Mouse (Mus musculus) left cerebral cortex, adult 2 months (tissue): ENCODE results near the gene Trpm1. TPM values are rescaled to one million over a fixed set of nuclear protein-coding genes. Genes with fewer than 3 reads are reported as not detected.
"Not testable (repeated sequence)": the region's sequence is repeated elsewhere in the genome, so short reads cannot be mapped to it uniquely, and the experiment has no call there.

Experiments
- DNase-seq, 2 experiments: peaks; one replicate each; pipeline ENCODE4 v3.0.0; 2021 to 2022; ENCODE audit warnings: low spot score in 2 of 2, mixed read lengths in 1 of 2; ENCODE audit errors: extremely low spot score in 1 of 2
- H3K27ac ChIP-seq: fragments of 200-600 bp; 2 replicates; pipeline ENCODE4 v1.8.1; 2022
- H3K4me3 ChIP-seq: fragments of 200-600 bp; 2 replicates; pipeline ENCODE4 v1.8.1; 2022
- CTCF ChIP-seq: fragments of 200-600 bp; IDR thresholded peaks from 2 replicates; pipeline ENCODE4 v1.8.1; 2022; ENCODE audit warnings: antibody characterized with exemption, mild to moderate bottlenecking, moderate library complexity
- intact Hi-C: fragments of 180-260 bp; cut with DNase I; formaldehyde crosslinking; loops from one replicate; pipeline ENCODE4 v1.15.1; 2025
- long read RNA-seq, 2 experiments: library from polyadenylated mRNA; stranded (forward); transcript quantifications; one replicate each; pipeline ENCODE4 v2.0.0; 2021; ENCODE audit warnings: borderline mapping rate in 2 of 2
- total RNA-seq, 2 experiments: library from RNA; stranded (reverse); gene quantifications; 2 replicates each; pipeline ENCODE4 v1.2.3; 2021

The Trpm1 gene
- under 1 TPM; 0.61 TPM for total RNA-seq
- long read RNA-seq, experiment 1: 0 reads
- long read RNA-seq, experiment 2: 0 reads

GRCm38 (mm10) chr7:64153535-64153934 lies at the start of gene Trpm1:
Trpm1 (plus strand) TSS chr7:64153835.
- TF ChIP-seq CTCF: no peak
- Histone ChIP-seq H3K4me3 (no peak within 1 kb of the TSS), H3K27ac (no peak within 1 kb of the TSS)
- no peak for DNase-seq
- intact Hi-C loops: loop anchor here (10.0 kb wide), 1 partner anchor 299 kb away; no protein-coding TSS in a partner anchor

GRCm38 (mm10) chr7:64122131-64122715 lies 31.4 kb upstream of the Trpm1 start:
- Histone ChIP-seq H3K4me3 (no peak overlapping the region), H3K27ac (peak overlapping the region; percentile 61; the same call in 1 of the 2 replicates)
- peak; percentile 14 to 25 for DNase-seq
- intact Hi-C loops: no loop called here
- TF ChIP-seq CTCF: no peak

- no peak overlapping the region for H3K4me3 ChIP-seq
- intact Hi-C loops: no loop called here
- TF ChIP-seq CTCF: no peak
- no peak overlapping the region for H3K27ac ChIP-seq
- DNase-seq: peak in 1 of 2 experiments; percentile 5
Measured at GRCm38 (mm10) chr7:64123721-64124120, 29.9 kb upstream of the Trpm1 start.

GRCm38 (mm10) chr7:64125994-64126393 lies 27.6 kb upstream of the Trpm1 start:
- DNase-seq, H3K27ac ChIP-seq, intact Hi-C loops, H3K4me3 ChIP-seq: not testable (repeated sequence)

- H3K27ac ChIP-seq: no peak overlapping the region
- no peak for TF ChIP-seq CTCF
- no peak for DNase-seq
- intact Hi-C loops: no loop called here
- no peak overlapping the region for H3K4me3 ChIP-seq
Measured at GRCm38 (mm10) chr7:64139866-64140265, 13.8 kb upstream of the Trpm1 start.

GRCm38 (mm10) chr7:64141301-64142032 lies 12.2 kb upstream of the Trpm1 start:
- no peak for TF ChIP-seq CTCF
- intact Hi-C loops: no loop called here
- H3K4me3 ChIP-seq: no peak overlapping the region
- no peak overlapping the region for H3K27ac ChIP-seq
- no peak for DNase-seq

GRCm38 (mm10) chr7:64149337-64149736 lies 4.3 kb upstream of the Trpm1 start:
- no peak overlapping the region; the same call in 1 of the 2 replicates for H3K27ac ChIP-seq
- intact Hi-C loops: no loop called here

GRCm38 (mm10) chr7:64149747-64150146 lies 3.9 kb upstream of the Trpm1 start:
- peak; percentile 57 for TF ChIP-seq CTCF
- no peak for DNase-seq
- Histone ChIP-seq H3K27ac (no peak overlapping the region; the same call in 1 of the 2 replicates), H3K4me3 (no peak overlapping the region)
- intact Hi-C loops: loop anchor here (10.0 kb wide), 1 partner anchor 295 kb away; no protein-coding TSS in a partner anchor

More at GRCm38 (mm10) chr7:64149337-64149736, 4.3 kb upstream of the Trpm1 start:
- DNase-seq: no peak
- H3K4me3 ChIP-seq: no peak overlapping the region
- no peak for TF ChIP-seq CTCF

- TF ChIP-seq CTCF: no peak
- no peak for DNase-seq
- intact Hi-C loops: loop anchor here (10.0 kb wide), 1 partner anchor 296 kb away; no protein-coding TSS in a partner anchor
- no peak overlapping the region for H3K4me3 ChIP-seq
- no peak overlapping the region for H3K27ac ChIP-seq
Measured at GRCm38 (mm10) chr7:64150436-64151080, 3.1 kb upstream of the Trpm1 start.

GRCm38 (mm10) chr7:64155226-64155625 lies 1.6 kb downstream of the Trpm1 start:
- no peak for DNase-seq
- TF ChIP-seq CTCF: no peak
- Histone ChIP-seq H3K27ac (peak overlapping the region; percentile 77), H3K4me3 (peak overlapping the region; percentile 16)
- intact Hi-C loops: loop anchor here (1.0 to 10.0 kb wide), 4 partner anchors 90 to 402 kb away; no protein-coding TSS in a partner anchor

GRCm38 (mm10) chr7:64155687-64156086 lies 2.1 kb downstream of the Trpm1 start:
- intact Hi-C loops: loop anchor here (1.0 to 10.0 kb wide), 4 partner anchors 91 to 403 kb away; no protein-coding TSS in a partner anchor
- H3K27ac ChIP-seq: peak overlapping the region; percentile 77
- H3K4me3 ChIP-seq: peak overlapping the region; percentile 16
- peak; percentile 79 to 86 for DNase-seq
- TF ChIP-seq CTCF: peak; percentile 69
